Mouse (Mus musculus): ENCODE data around the gene Rab6a. TPM values are rescaled to one million over a fixed set of nuclear protein-coding genes. Genes with fewer than 3 reads are reported as not detected.

Gene Rab6a
- polyA plus RNA-seq, 1 experiment from 2014 or later, result 40.2 TPM

- Histone ChIP-seq H3K4me1 (replicated peaks) (peaks cover 29% of the 10 kb centered on the region), H3K9me3 (replicated peaks) (no peaks in the 10 kb centered on the region), H3K4me3 (replicated peaks) (no peak overlapping the region), H3K27ac (peak overlapping the region; percentile 84), H3K36me3 (no peaks in the 10 kb centered on the region), H3K27me3 (no peaks in the 10 kb centered on the region; the same call in 1 of the 2 replicates), H3K9ac (no peak overlapping the region), H3K4me2 (peak overlapping the region; percentile 46)
- DNase-seq (no peak), ATAC-seq (ENCODE audit: low read depth) (peak; percentile 73)
- 39% methylated on average over 5 of the region's 5 CpGs for WGBS (ENCODE audit: insufficient replicate concordance)
Measured at GRCm38 (mm10) chr7:100684081-100684480, 76.9 kb downstream of the Rab6a start.

GRCm38 (mm10) chr7:100684538-100684937 lies 77.3 kb downstream of the Rab6a start:
- Histone ChIP-seq H3K36me3 (no peaks in the 10 kb centered on the region), H3K27me3 (no peaks in the 10 kb centered on the region), H3K9ac (no peak overlapping the region), H3K4me1 (replicated peaks) (peaks cover 24% of the 10 kb centered on the region), H3K9me3 (replicated peaks) (no peaks in the 10 kb centered on the region), H3K27ac (peak overlapping the region; percentile 84), H3K4me2 (peak overlapping the region; percentile 46), H3K4me3 (replicated peaks) (no peak overlapping the region)
- 19% methylated on average over 7 of the region's 7 CpGs for WGBS (ENCODE audit: insufficient replicate concordance)
- ATAC-seq (ENCODE audit: low read depth) (peak; percentile 82), DNase-seq (peak; percentile 77)

GRCm38 (mm10) chr7:100685061-100686030 lies 78.1 kb downstream of the Rab6a start:
- Histone ChIP-seq H3K9ac (0 out of 2 replicates have a peak overlapping the region, but pooled peaks have one; percentile 13), H3K27ac (peak overlapping the region; percentile 68), H3K9me3 (replicated peaks) (no peaks in the 10 kb centered on the region), H3K4me3 (replicated peaks) (no peak overlapping the region), H3K36me3 (no peaks in the 10 kb centered on the region), H3K4me2 (no peak overlapping the region), H3K4me1 (replicated peaks) (peaks cover 24% of the 10 kb centered on the region), H3K27me3 (no peaks in the 10 kb centered on the region)
- WGBS (ENCODE audit: insufficient replicate concordance), result 35% methylated on average over 13 of the region's 13 CpGs
- DNase-seq (peak; percentile 80), ATAC-seq (ENCODE audit: low read depth) (peak; percentile 65)

- 86% methylated on average over 7 of the region's 7 CpGs for WGBS (ENCODE audit: insufficient replicate concordance)
- Histone ChIP-seq H3K4me3 (replicated peaks) (no peak overlapping the region), H3K9me3 (replicated peaks) (no peaks in the 10 kb centered on the region), H3K4me1 (replicated peaks) (peaks cover 24% of the 10 kb centered on the region), H3K9ac (no peak overlapping the region), H3K27me3 (no peaks in the 10 kb centered on the region), H3K4me2 (no peak overlapping the region), H3K27ac (no peak overlapping the region), H3K36me3 (no peaks in the 10 kb centered on the region)
- DNase-seq (no peak), ATAC-seq (ENCODE audit: low read depth) (no peak)
Measured at GRCm38 (mm10) chr7:100688471-100688870, 81.3 kb downstream of the Rab6a start.

Other genes with a start within 250 kb of the Rab6a start
- 8.5 and 10.3 TPM in 2 replicates for gene C2cd3, start 235.2 kb upstream of the Rab6a start, polyA plus RNA-seq (2015; fragmentation: Nextera tagmentation; extraction: Ambion mirVana)
- 24.0 and 26.3 TPM in 2 replicates for gene Ppme1, start 235.1 kb upstream of the Rab6a start, polyA plus RNA-seq (2015; fragmentation: Nextera tagmentation; extraction: Ambion mirVana)
- not detected in 2 replicates for gene Ucp3, start 134.4 kb upstream of the Rab6a start, polyA plus RNA-seq (2015; fragmentation: Nextera tagmentation; extraction: Ambion mirVana)
- 673 and 808 TPM in 2 replicates for gene Ucp2, start 114.1 kb upstream of the Rab6a start, polyA plus RNA-seq (2015; fragmentation: Nextera tagmentation; extraction: Ambion mirVana)
- gene Dnajb13, start 92.5 kb upstream of the Rab6a start, polyA plus RNA-seq (2015; fragmentation: Nextera tagmentation; extraction: Ambion mirVana), result 2.5 TPM in 2 replicates
- gene Coa4, start 70.3 kb upstream of the Rab6a start, polyA plus RNA-seq (2015; fragmentation: Nextera tagmentation; extraction: Ambion mirVana), result 14.0 and 14.3 TPM in 2 replicates
- 57.0 and 59.8 TPM in 2 replicates for gene Mrpl48, start 891 bp downstream of the Rab6a start, polyA plus RNA-seq (2015; fragmentation: Nextera tagmentation; extraction: Ambion mirVana)
- gene Plekhb1, start 55.0 kb downstream of the Rab6a start, polyA plus RNA-seq (2015; fragmentation: Nextera tagmentation; extraction: Ambion mirVana), result 0.41 and 0.49 TPM in 2 replicates
- gene Fam168a, start 99.2 kb downstream of the Rab6a start, polyA plus RNA-seq (2015; fragmentation: Nextera tagmentation; extraction: Ambion mirVana), result 4.5 and 5.4 TPM in 2 replicates

All from liver, embryonic 13.5 days (tissue).